Mouse (Mus musculus) heart, adult 11 months (tissue): ENCODE data around the gene Lcn9.

Source experiments
- DNase-seq: peaks from one replicate; pipeline ENCODE4 v3.0.0; 2022

The Lcn9 gene

GRCm38 (mm10) chr2:25822806-25823205 is at the start of gene Lcn9:
TSS of gene Lcn9 (plus strand) at chr2:25823153.
- peak; percentile 87 for DNase-seq

- no peak for DNase-seq
Observed at GRCm38 (mm10) chr2:25773507-25773906, 49.4 kb upstream of the Lcn9 start.

DNA sequence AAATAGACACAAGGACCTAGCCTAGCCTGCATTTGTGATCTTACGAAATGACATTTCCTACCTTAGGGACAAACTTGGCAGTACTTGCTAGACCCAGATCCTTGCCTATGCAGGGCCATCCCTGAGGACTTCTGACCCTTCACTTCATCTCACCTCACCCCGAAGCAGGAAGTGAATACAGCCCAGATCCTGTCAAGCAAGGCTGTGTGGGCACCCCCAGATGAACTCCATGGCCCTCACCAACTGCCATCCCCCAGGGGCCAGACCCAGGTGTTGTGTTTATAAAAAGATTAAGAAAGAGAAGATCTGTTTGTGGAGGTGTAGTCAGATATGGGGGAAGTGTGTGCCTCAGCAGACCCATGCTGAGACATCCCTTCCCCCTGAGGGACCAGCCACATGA is 48.3 kb upstream of the Lcn9 start:
- DNase-seq = peak; percentile 64

DNA sequence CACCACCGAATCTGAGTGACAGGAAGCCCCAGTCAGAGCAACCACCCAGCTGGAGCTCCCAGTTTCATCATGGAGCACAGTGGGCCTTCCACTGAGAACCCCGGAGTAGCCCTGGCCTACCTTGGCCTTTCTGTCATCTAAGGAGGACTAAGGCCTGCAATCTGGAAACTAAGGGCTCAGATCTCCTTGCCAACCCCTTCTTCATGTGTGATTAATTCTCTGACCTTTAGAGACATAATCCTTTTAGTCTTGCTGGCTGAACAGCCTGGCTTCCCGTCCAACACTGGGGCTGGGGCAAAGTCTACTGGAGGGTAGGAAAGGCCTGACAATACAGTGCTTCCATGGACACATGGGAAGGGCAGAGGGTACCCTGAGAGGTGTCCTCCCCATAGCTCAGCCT is 47.0 kb upstream of the Lcn9 start:
- DNase-seq = peak; percentile 70

DNA sequence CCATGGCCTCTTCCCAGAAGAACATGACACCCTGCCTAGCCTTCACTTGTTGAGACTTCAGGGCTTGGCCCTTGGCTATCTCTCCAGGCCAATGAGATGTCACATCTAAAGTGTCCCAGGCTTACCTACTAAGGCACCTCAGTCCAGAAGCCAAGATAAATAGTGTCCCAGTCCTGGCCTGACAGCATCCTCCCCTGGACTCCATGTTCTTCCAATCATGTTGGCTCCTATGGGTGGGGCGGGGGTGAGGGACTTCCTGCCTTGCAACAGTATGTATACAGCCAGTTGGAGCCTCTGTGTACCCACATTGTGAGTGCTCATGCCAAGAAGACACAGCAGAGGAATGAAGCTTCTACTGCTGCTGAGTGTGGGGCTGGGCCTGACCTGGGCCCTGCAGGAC is 46.2 kb upstream of the Lcn9 start, which contains the start of gene Lcn11:
Gene Lcn11, plus strand, starts transcription at position 301 of the 400 bp plus-strand sequence.
- peak; percentile 81 for DNase-seq

- peak; percentile 53 for DNase-seq
Observed at GRCm38 (mm10) chr2:25779076-25779475, 43.9 kb upstream of the Lcn9 start.

DNA sequence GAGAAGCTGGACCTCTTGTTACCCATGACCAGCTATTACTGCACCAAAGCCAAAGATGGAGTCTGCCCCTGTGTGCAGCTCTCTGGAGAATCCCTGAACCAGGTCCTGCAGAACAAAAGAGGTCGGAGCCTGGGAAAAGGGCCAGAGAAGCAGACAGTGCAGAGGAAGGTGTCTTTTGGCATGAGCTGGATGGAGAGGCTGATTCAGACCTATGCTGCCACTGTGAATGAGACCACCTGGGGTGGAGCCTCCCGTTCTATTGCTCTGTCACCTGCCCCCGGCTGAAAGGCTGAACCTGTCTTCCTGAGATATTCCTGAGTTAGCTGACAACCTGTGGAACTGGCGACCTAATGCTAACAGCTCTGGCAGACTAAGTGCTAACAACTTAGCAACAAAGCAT is 42.0 kb upstream of the Lcn9 start:
- DNase-seq = peak; percentile 84

GRCm38 (mm10) chr2:25781957-25782356 is 41.0 kb upstream of the Lcn9 start, which contains the start of gene Gm13539:
TSS of gene Gm13539 (plus strand) at chr2:25782257.
- peak; percentile 72 for DNase-seq

DNA sequence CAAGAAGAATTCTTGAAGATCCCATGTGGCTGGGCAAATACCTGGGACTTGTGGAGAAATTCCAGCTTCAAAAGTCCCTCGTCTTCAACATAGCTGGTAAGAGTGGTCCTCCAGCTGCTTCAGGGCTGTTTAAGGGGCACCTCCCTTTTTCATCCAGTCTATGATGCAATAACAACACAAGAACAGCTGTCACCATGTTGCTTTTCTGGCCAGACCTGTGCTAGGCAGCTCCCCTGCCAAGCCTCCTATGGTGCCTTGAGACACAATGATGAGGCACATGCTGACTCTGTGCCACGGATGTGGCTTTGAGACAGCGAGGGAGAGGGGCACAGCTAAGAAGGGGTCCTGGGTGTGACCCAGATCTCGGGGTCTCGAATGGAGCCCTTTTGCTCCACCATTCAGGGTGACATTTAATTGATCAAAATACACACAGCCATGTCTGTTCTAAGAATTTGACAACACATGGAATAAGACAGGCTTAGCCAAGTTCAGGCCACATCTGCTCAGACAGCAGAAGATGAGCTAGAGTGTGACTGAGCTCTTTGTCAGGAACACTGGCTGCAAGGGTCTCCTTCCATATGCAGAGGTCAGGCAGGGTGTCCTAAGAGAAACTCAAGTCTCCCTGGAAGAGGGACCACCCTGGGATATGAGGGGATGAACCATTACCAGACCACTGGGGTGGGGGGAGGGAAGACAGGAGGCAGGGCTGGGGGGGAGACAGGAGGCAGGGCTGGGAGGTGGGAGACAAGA is 37.2 kb upstream of the Lcn9 start:
- DNase-seq = peak; percentile 79

DNA sequence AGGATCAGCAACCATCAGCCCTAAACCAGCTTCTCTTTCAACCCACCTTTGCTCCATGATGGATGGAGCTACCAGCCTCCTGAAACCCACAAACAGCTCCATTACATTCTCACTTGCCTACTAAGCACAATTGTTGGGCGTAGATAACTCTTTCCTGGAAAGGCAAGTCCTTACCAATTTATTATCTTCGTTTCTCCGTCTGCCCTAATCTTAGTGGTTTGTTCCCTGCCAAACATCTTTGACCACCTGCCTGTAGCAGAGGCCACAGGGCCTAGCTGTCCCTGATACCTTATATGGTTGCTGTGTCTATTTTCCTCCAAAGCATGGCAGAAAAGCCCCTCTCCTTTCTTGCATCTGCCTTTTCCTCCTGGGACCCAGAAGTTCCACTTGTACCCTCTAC is 33.9 kb upstream of the Lcn9 start:
- DNase-seq = peak; percentile 71

- peak; percentile 92 for DNase-seq
Observed at GRCm38 (mm10) chr2:25797635-25798034, 25.3 kb upstream of the Lcn9 start.

GRCm38 (mm10) chr2:25798065-25798464 is 24.9 kb upstream of the Lcn9 start:
- DNase-seq = peak; percentile 66

DNA sequence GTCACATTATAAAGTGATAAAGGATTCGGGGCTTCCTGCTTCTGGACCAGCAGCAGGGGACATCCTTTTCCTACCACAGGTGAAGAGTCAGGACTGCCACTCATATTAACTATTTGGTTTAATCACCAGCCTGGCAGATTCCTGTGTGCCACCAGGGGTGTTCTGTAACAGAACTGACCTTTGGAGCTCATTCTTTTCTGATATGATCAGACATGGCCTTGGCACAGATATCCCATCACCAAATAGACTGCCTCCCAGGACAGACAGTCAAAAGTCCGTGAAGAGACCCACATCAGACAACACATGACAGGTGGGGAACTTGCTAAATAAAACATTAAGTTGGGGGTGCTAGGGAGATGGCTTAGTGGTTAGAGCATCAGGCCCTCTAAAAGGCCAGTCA is 11.2 kb upstream of the Lcn9 start:
- peak; percentile 51 for DNase-seq

- peak; percentile 64 for DNase-seq
Observed at GRCm38 (mm10) chr2:25813364-25813763, 9.6 kb upstream of the Lcn9 start.

- peak; percentile 28 for DNase-seq
Observed at GRCm38 (mm10) chr2:25815748-25816147, 7.2 kb upstream of the Lcn9 start, which contains the start of gene Glt6d1. TSS of gene Glt6d1 (minus strand) at chr2:25815848.

GRCm38 (mm10) chr2:25824751-25825150 is 1.8 kb downstream of the Lcn9 start:
- DNase-seq = peak; percentile 70

DNA sequence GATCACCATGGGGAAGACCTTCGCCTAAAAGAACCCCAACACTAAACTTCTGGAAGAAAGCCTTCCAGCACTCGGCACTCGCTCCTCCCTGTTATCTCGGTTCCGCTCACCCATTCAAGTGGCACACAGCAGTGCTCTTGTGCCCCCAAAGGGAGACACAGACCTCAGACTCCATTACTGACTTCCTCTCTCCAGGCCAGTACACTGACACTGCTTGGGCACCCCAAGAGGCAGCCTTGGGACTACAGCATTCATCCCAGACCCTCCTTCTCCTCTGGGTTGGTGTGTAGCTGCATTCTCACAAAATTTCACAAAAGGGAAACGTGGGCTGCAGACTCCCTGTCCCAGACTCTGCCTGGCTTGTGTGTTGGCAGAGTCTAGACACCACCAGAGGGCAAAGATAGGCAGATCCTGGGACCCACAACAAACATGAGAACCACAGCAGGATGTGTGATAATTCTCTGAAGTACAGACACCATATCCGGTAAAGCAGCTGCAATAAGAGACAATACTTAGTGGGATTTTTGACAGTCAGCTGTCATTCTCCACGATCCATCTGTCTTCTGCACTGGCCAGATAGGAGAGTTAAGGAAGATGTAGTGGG is 5.5 kb downstream of the Lcn9 start:
- no peak for DNase-seq

GRCm38 (mm10) chr2:25830786-25831185 is 7.8 kb downstream of the Lcn9 start:
- DNase-seq = no peak

DNA sequence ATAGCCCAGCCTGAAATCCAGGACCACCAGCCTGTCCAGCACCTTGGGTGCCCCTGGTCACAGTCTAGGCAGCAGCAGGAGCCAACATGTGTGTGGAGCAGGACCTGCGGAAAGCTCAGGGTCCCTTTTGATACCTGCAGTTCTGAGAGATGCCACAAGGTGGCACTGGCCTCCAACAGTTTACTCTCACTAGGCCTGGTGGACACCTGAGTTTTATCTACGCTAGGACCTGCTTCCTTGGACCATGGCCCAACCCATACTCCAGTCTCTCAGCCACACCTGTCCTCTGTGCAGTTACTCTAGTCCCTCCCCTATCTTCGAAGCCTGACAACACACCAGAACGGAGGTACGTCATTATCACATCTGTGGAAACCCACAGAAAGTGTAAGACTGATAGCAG is 13.3 kb downstream of the Lcn9 start:
- DNase-seq = peak; percentile 93

- DNase-seq = no peak
Observed at GRCm38 (mm10) chr2:25842161-25842560, 19.2 kb downstream of the Lcn9 start.

DNA sequence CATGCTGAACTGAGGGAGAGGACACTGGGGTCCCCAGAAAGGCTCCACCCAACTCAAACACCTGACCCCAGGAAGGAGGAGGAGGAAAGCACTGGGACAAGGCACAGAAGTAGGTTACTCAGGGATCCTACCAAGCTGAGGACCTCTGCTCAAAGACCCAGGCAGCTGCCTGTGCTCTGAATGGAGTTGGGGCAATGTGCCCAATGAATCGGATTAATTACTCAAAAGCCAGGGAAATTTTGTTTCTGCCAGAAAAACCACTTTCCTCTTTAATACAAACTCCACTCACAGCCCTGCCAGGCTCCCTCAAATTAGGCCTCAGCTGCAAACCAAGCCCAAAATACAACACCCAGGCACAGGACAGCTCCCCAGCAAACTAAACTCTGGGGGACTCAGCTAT is 19.8 kb downstream of the Lcn9 start:
- DNase-seq = no peak

DNA sequence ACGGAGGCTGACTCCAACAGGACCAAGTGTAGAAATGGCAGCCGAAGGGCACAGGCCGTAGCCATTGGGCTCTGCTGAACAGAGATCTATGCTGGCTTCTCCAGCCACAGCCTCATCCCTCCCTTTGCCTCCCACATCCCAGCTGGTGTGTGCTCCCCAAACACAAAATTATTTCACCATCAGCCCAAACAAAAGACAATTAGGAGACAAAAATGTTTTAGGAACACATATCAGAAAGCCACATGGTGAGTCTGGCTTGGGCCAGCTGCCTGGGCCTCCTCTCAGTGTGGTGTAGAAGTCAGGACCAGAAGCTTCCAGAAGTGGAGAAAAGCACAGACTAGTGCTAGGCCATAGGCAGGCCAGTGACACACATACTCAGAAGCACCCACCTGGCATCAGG is 21.1 kb downstream of the Lcn9 start:
- DNase-seq = no peak

GRCm38 (mm10) chr2:25846516-25846915 is 23.6 kb downstream of the Lcn9 start:
- no peak for DNase-seq

DNA sequence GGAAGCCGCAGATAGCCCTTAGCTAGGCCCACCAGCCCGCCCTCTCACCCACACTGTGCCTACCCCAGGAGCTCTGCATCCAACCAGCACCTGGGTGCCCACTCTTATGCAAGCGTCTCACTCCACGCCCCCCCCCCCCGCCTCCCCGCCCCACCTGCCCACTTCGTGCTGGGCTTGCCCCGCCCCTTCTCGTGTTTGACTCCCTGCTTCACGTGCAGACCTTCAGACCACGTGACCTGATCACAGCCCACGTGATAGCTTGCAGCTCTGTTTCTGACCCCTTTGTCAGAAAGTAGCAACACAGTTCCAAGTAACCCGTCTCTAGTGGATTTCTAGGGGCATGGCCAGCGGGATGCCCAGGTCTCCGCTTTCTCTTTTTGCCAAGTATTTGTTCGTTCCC is 24.3 kb downstream of the Lcn9 start, which contains the start of gene Sohlh1:
Gene Sohlh1, minus strand, starts transcription at position 23 of the 400 bp plus-strand sequence.
- no peak for DNase-seq
